7 mouse cellular contexts compared by ENCODE assay signal in genomic region chr2:170347131-170347765, GRCm38 (mm10).
DNase-seq lines count a peak whose midpoint lies in the region; ATAC-seq and TF ChIP-seq lines count a peak whose summit lies in the region.

No protein-coding gene starts in this region.

- no peaks in the 10 kb centered on the region for H3K27me3 ChIP-seq in CH12.LX (replicated peaks)

- in situ Hi-C loops in CH12.LX (cut with MboI; ENCODE audit: low pct_ligation_motif_present, low pct_unique_long_range_greater_than_20kb, low sequenced_read_pairs): loop anchor here (5.0 to 25.0 kb wide), 2 partner anchors 230 to 1385 kb away; partner anchors contain the start of gene Zfp64

- H3K4me1 ChIP-seq in CH12.LX (ENCODE audit: control insufficient read depth in 1 of 2, insufficient read depth in 2 of 2): peaks cover 20 to 55% of the 10 kb centered on the region in 2 experiments

- no peak overlapping the region for H3K9ac ChIP-seq in CH12.LX (ENCODE audit: insufficient read depth, low read depth)

- no peaks in the 10 kb centered on the region for H3K36me3 ChIP-seq in CH12.LX (replicated peaks in 1 of 2; ENCODE audit: control insufficient read depth in 1 of 2, insufficient read depth in 1 of 2, low read length in 1 of 2)

- peak; percentile 80 for TF ChIP-seq RAD21 in CH12.LX (IDR thresholded peaks at IDR 0.05; ENCODE audit: low read depth, low read length)

- TF ChIP-seq POLR2A in CH12.LX (IDR thresholded peaks at IDR 0.05; ENCODE audit: low read depth, low read length): no peak

- 0 out of 2 replicates have a peak, but pooled peaks have one; percentile 21 for ATAC-seq in neutrophil, adult 5-6 weeks (ENCODE audit: extremely low read depth, insufficient number of reproducible peaks, low FRiP score, poor library complexity, severe bottlenecking)

- no peak overlapping the region for H3K4me2 ChIP-seq in CH12.LX (ENCODE audit: insufficient read depth, low read depth, poor library complexity, severe bottlenecking)

- no peaks in the 10 kb centered on the region for H3K9me3 ChIP-seq in CH12.LX (replicated peaks; ENCODE audit: low read length)

- TF ChIP-seq CTCF in CH12.LX (conservative IDR thresholded peaks at IDR 0.05 in 1 of 2, IDR thresholded peaks at IDR 0.05 in 1 of 2; ENCODE audit: low read depth in 2 of 2, low read length in 2 of 2): peak; percentile 68 to 86; a peak in 3 of 4 replicates

- H3K4me3 ChIP-seq in CH12.LX (replicated peaks in 1 of 3; ENCODE audit: low read depth in 2 of 3, low read length in 2 of 3, poor library complexity in 1 of 3): no peak overlapping the region

- no peak overlapping the region for H3K27ac ChIP-seq in CH12.LX (ENCODE audit: insufficient read depth, low read depth)

- no peaks in the 10 kb centered on the region for H3K79me2 ChIP-seq in CH12.LX (replicated peaks; ENCODE audit: control insufficient read depth, extremely low read depth, insufficient read depth, poor library complexity, severe bottlenecking)

- dilution Hi-C loops in CH12.LX (cut with MboI; ENCODE audit: extremely low pct_ligation_motif_present, extremely low pct_unique_long_range_greater_than_20kb, low sequenced_read_pairs): no loop called here

- TF ChIP-seq EP300 in CH12.LX (IDR thresholded peaks at IDR 0.05; ENCODE audit: low read length): no peak

- DNase-seq in layer of hippocampus, adult 11-12 months (ENCODE audit: low spot score): peak; percentile 65
- no peak for DNase-seq in layer of hippocampus, adult 9-11 months
- DNase-seq in CH12.LX (ENCODE audit: extremely low read depth): peak; percentile 60
- peak; percentile 40 for DNase-seq in T-cell, adult 2 months (ENCODE audit: low spot score)
- peak; percentile 63 for DNase-seq in gastrocnemius, postnatal 10 days
- peak; percentile 41 to 81 for DNase-seq in layer of hippocampus, postnatal 25 days (ENCODE audit: extremely low spot score in 1 of 2, low spot score in 1 of 2)

TF ChIP-seq in CH12.LX, 34 proteins besides CTCF, POLR2A, EP300 and RAD21:
- no peak for TF ChIP-seq USF1 (IDR thresholded peaks at IDR 0.05; ENCODE audit: low read depth, low read length)
- TF ChIP-seq SMC3 (IDR thresholded peaks at IDR 0.05; ENCODE audit: low read depth, low read length): peak; percentile 88
- peak; percentile 48 for TF ChIP-seq ZC3H11A (IDR thresholded peaks at IDR 0.05; ENCODE audit: low read depth, low read length)
